Mouse (Mus musculus) lung, adult 2 months (tissue): Measurements from ENCODE around the gene Zfyve21.

Experiments used
- CTCF ChIP-seq: fragments of 200-500 bp; IDR thresholded peaks from 2 replicates; pipeline ENCODE4 v1.5.1; 2011; ENCODE audit warnings: mild to moderate bottlenecking, low read length, control low read depth; ENCODE audit not compliant: insufficient read depth
- POLR2A ChIP-seq: fragments of 200-500 bp; IDR thresholded peaks from 2 replicates; pipeline ENCODE4 v1.6.1; 2011; ENCODE audit warnings: low read depth, mild to moderate bottlenecking, control low read depth, low read length, borderline replicate concordance; ENCODE audit errors: extremely low read depth

- no peak for TF ChIP-seq CTCF
- no peak for TF ChIP-seq POLR2A
Observed at GRCm38 (mm10) chr12:111853011-111853436, 39.1 kb downstream of the Zfyve21 start.
